Mouse (Mus musculus) ES-Bruce4 (cell line): ENCODE data around the gene Gpx3.

Source experiments
- CTCF ChIP-seq: IDR thresholded peaks from one replicate; pipeline ENCODE4 v1.8.1; 2011; ENCODE audit warnings: low read depth, low read length
- EP300 ChIP-seq: IDR thresholded peaks from 2 replicates; pipeline ENCODE4 v1.6.1; 2011; ENCODE audit warnings: low read depth, low read length; ENCODE audit not compliant: insufficient read depth
- POLR2A ChIP-seq: IDR thresholded peaks from one replicate; pipeline ENCODE4 v1.8.1; 2011; ENCODE audit warnings: low read length; ENCODE audit not compliant: insufficient read depth

GRCm38 (mm10) chr11:54929290-54929689 is 27.0 kb downstream of the Gpx3 start:
- no peak for TF ChIP-seq CTCF
- no peak for TF ChIP-seq POLR2A
- TF ChIP-seq EP300 = no peak
